ENCODE assay signal across 8 mouse cellular contexts in genomic region chr2:10374207-10375023, GRCm38 (mm10). TPM values are rescaled to one million over a fixed set of nuclear protein-coding genes. Genes with fewer than 3 reads are reported as not detected.
A peak's percentile ranks its signal among the peaks of the same experiment; 100 is the strongest.
DNase-seq lines count a peak whose midpoint lies in the region; ATAC-seq lines count a peak whose summit lies in the region.

No protein-coding gene starts in this region.

- H3K9me3 ChIP-seq in heart, embryonic 10.5 days = no peaks in the 10 kb centered on the region
- no peaks in the 10 kb centered on the region for H3K9me3 ChIP-seq in embryonic facial prominence, embryonic 14.5 days (ENCODE audit: control insufficient read depth, low read length)
- no peaks in the 10 kb centered on the region for H3K9me3 ChIP-seq in hindbrain, embryonic 15.5 days
- no peaks in the 10 kb centered on the region for H3K9me3 ChIP-seq in liver, embryonic 13.5 days (replicated peaks)
- H3K9me3 ChIP-seq in neural tube, embryonic 14.5 days (ENCODE audit: control insufficient read depth, low read length) = no peaks in the 10 kb centered on the region

- H3K4me1 ChIP-seq in heart, embryonic 10.5 days = peaks cover 20% of the 10 kb centered on the region
- peaks cover 12% of the 10 kb centered on the region for H3K4me1 ChIP-seq in embryonic facial prominence, embryonic 14.5 days (ENCODE audit: control insufficient read depth, insufficient read depth, low read length)
- H3K4me1 ChIP-seq in hindbrain, embryonic 15.5 days (replicated peaks) = peaks cover 26% of the 10 kb centered on the region
- peaks cover 16% of the 10 kb centered on the region for H3K4me1 ChIP-seq in liver, embryonic 13.5 days (replicated peaks)
- peaks cover 5% of the 10 kb centered on the region for H3K4me1 ChIP-seq in neural tube, embryonic 14.5 days (ENCODE audit: control insufficient read depth, insufficient read depth, low read length)

- intact Hi-C loops in heart, postnatal 25 days (cut with DNase I) = no loop called here

- peaks cover 56% of the 10 kb centered on the region for H3K27me3 ChIP-seq in heart, embryonic 10.5 days (ENCODE audit: insufficient read depth, poor library complexity, severe bottlenecking)
- peaks cover 65% of the 10 kb centered on the region for H3K27me3 ChIP-seq in embryonic facial prominence, embryonic 14.5 days (replicated peaks; ENCODE audit: control insufficient read depth, insufficient read depth, low read length)
- H3K27me3 ChIP-seq in hindbrain, embryonic 15.5 days = peaks cover 40% of the 10 kb centered on the region
- H3K27me3 ChIP-seq in liver, embryonic 13.5 days = peaks cover 82% of the 10 kb centered on the region
- peaks cover 29% of the 10 kb centered on the region for H3K27me3 ChIP-seq in neural tube, embryonic 14.5 days (ENCODE audit: control insufficient read depth, insufficient read depth, low read length)

- peak; percentile 72 for ATAC-seq in embryonic facial prominence, embryonic 14.5 days (ENCODE audit: low read depth)
- peak; percentile 87 for ATAC-seq in hindbrain, embryonic 15.5 days (ENCODE audit: low FRiP score, low read depth)
- no peak for ATAC-seq in liver, embryonic 13.5 days (ENCODE audit: low read depth)
- ATAC-seq in neural tube, embryonic 14.5 days (ENCODE audit: low read depth) = peak; percentile 85
- ATAC-seq in activated CD4-positive, CD25-positive, alpha-beta regulatory T cell, adult 4 months = no peak

- H3K36me3 ChIP-seq in heart, embryonic 10.5 days = no peaks in the 10 kb centered on the region
- H3K36me3 ChIP-seq in embryonic facial prominence, embryonic 14.5 days (ENCODE audit: control insufficient read depth, insufficient read depth, low read length) = no peaks in the 10 kb centered on the region
- H3K36me3 ChIP-seq in hindbrain, embryonic 15.5 days = no peaks in the 10 kb centered on the region
- H3K36me3 ChIP-seq in liver, embryonic 13.5 days = no peaks in the 10 kb centered on the region
- H3K36me3 ChIP-seq in neural tube, embryonic 14.5 days (ENCODE audit: control insufficient read depth, insufficient read depth, low read length) = no peaks in the 10 kb centered on the region

- H3K27ac ChIP-seq in heart, embryonic 10.5 days = 0 out of 2 replicates have a peak overlapping the region, but pooled peaks have one; percentile 4
- no peak overlapping the region for H3K27ac ChIP-seq in embryonic facial prominence, embryonic 14.5 days (replicated peaks; ENCODE audit: low read depth, low read length)
- peak overlapping the region; percentile 44 for H3K27ac ChIP-seq in hindbrain, embryonic 15.5 days (replicated peaks)
- no peak overlapping the region for H3K27ac ChIP-seq in liver, embryonic 13.5 days
- no peak overlapping the region for H3K27ac ChIP-seq in neural tube, embryonic 14.5 days (ENCODE audit: low read depth, low read length)

- DNase-seq in heart, embryonic 10.5 days (ENCODE audit: low spot score) = no peak
- no peak for DNase-seq in heart, postnatal 25 days (ENCODE audit: low spot score)
- DNase-seq in Muller cell, postnatal 12 days (ENCODE audit: inconsistent ontology term) = peak; percentile 55
- DNase-seq in embryonic facial prominence, embryonic 14.5 days (ENCODE audit: low spot score) = peak; percentile 60
- no peak for DNase-seq in liver, embryonic 13.5 days

- under 1% methylated on average over 34 of the region's 34 CpGs for WGBS in heart, embryonic 10.5 days
- WGBS in embryonic facial prominence, embryonic 14.5 days = 1% methylated on average over 34 of the region's 34 CpGs
- under 1% methylated on average over 34 of the region's 34 CpGs for WGBS in hindbrain, embryonic 15.5 days
- 1% methylated on average over 34 of the region's 34 CpGs for WGBS in liver, embryonic 13.5 days (ENCODE audit: insufficient replicate concordance)
- under 1% methylated on average over 34 of the region's 34 CpGs for WGBS in neural tube, embryonic 14.5 days

- H3K4me3 ChIP-seq in heart, embryonic 10.5 days = peak overlapping the region; percentile 73
- H3K4me3 ChIP-seq in embryonic facial prominence, embryonic 14.5 days (ENCODE audit: low read depth, low read length) = peak overlapping the region; percentile 64
- peak overlapping the region; percentile 56 for H3K4me3 ChIP-seq in hindbrain, embryonic 15.5 days
- H3K4me3 ChIP-seq in liver, embryonic 13.5 days (replicated peaks) = peak overlapping the region; percentile 59
- peak overlapping the region; percentile 49 for H3K4me3 ChIP-seq in neural tube, embryonic 14.5 days (ENCODE audit: low read depth, low read length)

- peak overlapping the region; percentile 91 for H3K4me2 ChIP-seq in embryonic facial prominence, embryonic 14.5 days (ENCODE audit: low read depth, low read length)
- peak overlapping the region; percentile 94 for H3K4me2 ChIP-seq in hindbrain, embryonic 15.5 days
- peak overlapping the region; percentile 74 for H3K4me2 ChIP-seq in liver, embryonic 13.5 days
- peak overlapping the region; percentile 94 for H3K4me2 ChIP-seq in neural tube, embryonic 14.5 days (ENCODE audit: low read depth, low read length)

- H3K9ac ChIP-seq in embryonic facial prominence, embryonic 14.5 days (ENCODE audit: low read depth, low read length) = peak overlapping the region; percentile 68
- peak overlapping the region; percentile 64 for H3K9ac ChIP-seq in hindbrain, embryonic 15.5 days
- H3K9ac ChIP-seq in liver, embryonic 13.5 days = 0 out of 2 replicates have a peak overlapping the region, but pooled peaks have one; percentile 1
- H3K9ac ChIP-seq in neural tube, embryonic 14.5 days (replicated peaks; ENCODE audit: low read depth, low read length) = peak overlapping the region; percentile 60

RNA-seq across cellular contexts. Expression of gene Sfmbt2, which starts 4.1 kb away (rescaled TPM):
- 2.1 and 2.2 TPM in 2 replicates for polyA plus RNA-seq in heart, embryonic 10.5 days (2016; fragmentation: Nextera tagmentation; extraction: Ambion mirVana)
- under 1 TPM; 0.53 to 0.55 TPM for total RNA-seq in heart, postnatal 25 days (2021)
- 2.4 and 2.5 TPM in 2 replicates for polyA plus RNA-seq in embryonic facial prominence, embryonic 14.5 days (2014; fragmentation: Nextera tagmentation; extraction: Ambion mirVana)
- 6.5 and 6.7 TPM in 2 replicates for polyA plus RNA-seq in hindbrain, embryonic 15.5 days (2015; fragmentation: Nextera tagmentation; extraction: Ambion mirVana)
- polyA plus RNA-seq in liver, embryonic 13.5 days (2015; fragmentation: Nextera tagmentation; extraction: Ambion mirVana) = 0.31 and 0.34 TPM in 2 replicates
- 5.7 and 9.1 TPM in 2 replicates for polyA plus RNA-seq in neural tube, embryonic 14.5 days (2014; fragmentation: Nextera tagmentation; extraction: Ambion mirVana)
- 1 to 10 TPM; 1.7 to 3.1 TPM for polyA plus RNA-seq in activated CD4-positive, CD25-positive, alpha-beta regulatory T cell, adult 4 months (2017; shearing (Covaris generic))

Comparison
In these comparisons a context has a peak if more than half of its experiments do, and no peak if none do; other contexts are left out.
1. DNase-seq: peak in Muller cell, postnatal 12 days (single experiment) and embryonic facial prominence, embryonic 14.5 days (single experiment); none in heart, embryonic 10.5 days (single experiment), heart, postnatal 25 days (single experiment) and liver, embryonic 13.5 days (single experiment).
2. H3K27ac ChIP-seq: peak in heart, embryonic 10.5 days (single experiment) and hindbrain, embryonic 15.5 days (single experiment); none in embryonic facial prominence, embryonic 14.5 days (single experiment), liver, embryonic 13.5 days (single experiment) and neural tube, embryonic 14.5 days (single experiment).
3. ATAC-seq: peak in embryonic facial prominence, embryonic 14.5 days (single experiment), hindbrain, embryonic 15.5 days (single experiment) and neural tube, embryonic 14.5 days (single experiment); none in liver, embryonic 13.5 days (single experiment) and activated CD4-positive, CD25-positive, alpha-beta regulatory T cell, adult 4 months (single experiment).
4. H3K9ac ChIP-seq: peak in every context shown above with its lines; median percentile 68 in embryonic facial prominence, embryonic 14.5 days; 64 in hindbrain, embryonic 15.5 days; 60 in neural tube, embryonic 14.5 days; 1 in liver, embryonic 13.5 days.
5. Peak in every context shown above with its lines, with median percentiles within 50 percentile points of each other: H3K4me3 ChIP-seq and H3K4me2 ChIP-seq.